Mouse (Mus musculus): ENCODE results near the gene Erc2. TPM values are rescaled to one million over a fixed set of nuclear protein-coding genes. Genes with fewer than 3 reads are reported as not detected.

The Erc2 gene
- polyA plus RNA-seq, 1 experiment from 2014 or later = 12.7 TPM

GRCm38 (mm10) chr14:28386815-28387607, 764.8 kb downstream of the Erc2 start:
- H3K4me1 ChIP-seq (replicated peaks; ENCODE audit: control insufficient read depth, insufficient read depth, low read length) = no peaks in the 10 kb centered on the region
- H3K4me3 ChIP-seq (ENCODE audit: low read depth, low read length) = no peak overlapping the region
- no peak overlapping the region for H3K27ac ChIP-seq (ENCODE audit: low read depth, low read length)
- ATAC-seq (replicated peaks; ENCODE audit: low FRiP score) (no peak), DNase-seq (ENCODE audit: low spot score) (no peak)
- H3K9ac ChIP-seq (ENCODE audit: low read length) = no peak overlapping the region
- WGBS = 89% methylated on average over 3 of the region's 3 CpGs
- H3K9me3 ChIP-seq (ENCODE audit: control insufficient read depth, low read length) = no peaks in the 10 kb centered on the region
- H3K4me2 ChIP-seq (ENCODE audit: low read depth, low read length, severe bottlenecking) = no peak overlapping the region
- H3K27me3 ChIP-seq (ENCODE audit: control insufficient read depth, insufficient read depth, low read length) = 0 out of 2 replicates have a peak, but pooled peaks cover 5% of the 10 kb centered on the region
- no peaks in the 10 kb centered on the region for H3K36me3 ChIP-seq (ENCODE audit: control insufficient read depth, insufficient read depth, low read length)

- DNase-seq (ENCODE audit: low spot score) = no peak
- 77% methylated on average over 2 of the region's 2 CpGs for WGBS
These were observed 776.7 kb downstream of the Erc2 start for GRCm38 (mm10) chr14:28398915-28399314.

GRCm38 (mm10) chr14:28399897-28400296, 777.7 kb downstream of the Erc2 start:
- no peak overlapping the region for H3K4me2 ChIP-seq (ENCODE audit: low read depth, low read length, severe bottlenecking)
- H3K4me1 ChIP-seq (replicated peaks; ENCODE audit: control insufficient read depth, insufficient read depth, low read length) = no peaks in the 10 kb centered on the region
- no peaks in the 10 kb centered on the region for H3K27me3 ChIP-seq (ENCODE audit: control insufficient read depth, insufficient read depth, low read length)
- no peak overlapping the region for H3K4me3 ChIP-seq (ENCODE audit: low read depth, low read length)
- no peak overlapping the region for H3K27ac ChIP-seq (ENCODE audit: low read depth, low read length)
- no peaks in the 10 kb centered on the region for H3K9me3 ChIP-seq (ENCODE audit: control insufficient read depth, low read length)
- ATAC-seq (replicated peaks; ENCODE audit: low FRiP score) (no peak), DNase-seq (ENCODE audit: low spot score) (no peak)
- H3K36me3 ChIP-seq (ENCODE audit: control insufficient read depth, insufficient read depth, low read length) = no peaks in the 10 kb centered on the region
- WGBS = 89% methylated on average over 9 of the region's 9 CpGs
- no peak overlapping the region for H3K9ac ChIP-seq (ENCODE audit: low read length)

More at GRCm38 (mm10) chr14:28398915-28399314, 776.7 kb downstream of the Erc2 start:
- Histone ChIP-seq H3K27me3 (ENCODE audit: control insufficient read depth, insufficient read depth, low read length) (no peaks in the 10 kb centered on the region), H3K27ac (ENCODE audit: low read depth, low read length) (no peak overlapping the region), H3K9ac (ENCODE audit: low read length) (no peak overlapping the region), H3K4me2 (ENCODE audit: low read depth, low read length, severe bottlenecking) (no peak overlapping the region), H3K9me3 (ENCODE audit: control insufficient read depth, low read length) (no peaks in the 10 kb centered on the region), H3K4me1 (replicated peaks; ENCODE audit: control insufficient read depth, insufficient read depth, low read length) (no peaks in the 10 kb centered on the region), H3K4me3 (ENCODE audit: low read depth, low read length) (no peak overlapping the region), H3K36me3 (ENCODE audit: control insufficient read depth, insufficient read depth, low read length) (no peaks in the 10 kb centered on the region)
- ATAC-seq (replicated peaks; ENCODE audit: low FRiP score) = no peak

GRCm38 (mm10) chr14:28405277-28405840, 783.1 kb downstream of the Erc2 start:
- Histone ChIP-seq H3K27ac (ENCODE audit: low read depth, low read length) (no peak overlapping the region), H3K9ac (ENCODE audit: low read length) (no peak overlapping the region), H3K27me3 (ENCODE audit: control insufficient read depth, insufficient read depth, low read length) (no peaks in the 10 kb centered on the region), H3K4me3 (ENCODE audit: low read depth, low read length) (no peak overlapping the region), H3K4me2 (ENCODE audit: low read depth, low read length, severe bottlenecking) (no peak overlapping the region), H3K36me3 (ENCODE audit: control insufficient read depth, insufficient read depth, low read length) (no peaks in the 10 kb centered on the region), H3K9me3 (ENCODE audit: control insufficient read depth, low read length) (no peaks in the 10 kb centered on the region), H3K4me1 (replicated peaks; ENCODE audit: control insufficient read depth, insufficient read depth, low read length) (no peaks in the 10 kb centered on the region)
- ATAC-seq (replicated peaks; ENCODE audit: low FRiP score) (no peak), DNase-seq (ENCODE audit: low spot score) (no peak)
- 85% methylated on average over 5 of the region's 5 CpGs for WGBS

DNA sequence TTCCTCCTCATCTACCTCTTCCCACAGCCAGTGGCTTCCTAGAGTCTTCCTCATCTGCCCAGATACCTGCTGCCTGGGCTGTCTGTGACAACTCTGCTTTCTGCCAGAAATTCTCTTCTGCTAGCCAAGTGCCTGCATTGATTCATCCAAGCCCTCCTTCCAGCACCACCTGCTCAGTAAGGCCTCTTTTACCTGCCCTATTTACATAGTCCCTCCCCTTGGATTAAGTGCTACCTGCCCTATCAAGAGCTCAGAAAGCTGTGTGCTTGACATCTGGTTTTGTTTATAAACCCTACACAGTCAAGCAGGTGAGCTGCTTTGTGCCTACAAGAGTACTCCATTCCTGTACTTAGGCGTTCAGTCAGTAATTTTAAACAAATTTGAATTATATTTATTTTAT, 787.2 kb downstream of the Erc2 start:
- 84% methylated on average over 1 of the region's 1 CpGs for WGBS
- DNase-seq (ENCODE audit: low spot score) = no peak
- peaks cover 3% of the 10 kb centered on the region; the same call in 1 of the 2 replicates for H3K4me1 ChIP-seq (replicated peaks; ENCODE audit: control insufficient read depth, insufficient read depth, low read length)
- no peaks in the 10 kb centered on the region for H3K27me3 ChIP-seq (ENCODE audit: control insufficient read depth, insufficient read depth, low read length)
- H3K4me3 ChIP-seq (ENCODE audit: low read depth, low read length) = no peak overlapping the region
- no peaks in the 10 kb centered on the region for H3K9me3 ChIP-seq (ENCODE audit: control insufficient read depth, low read length)
- no peak for ATAC-seq (replicated peaks; ENCODE audit: low FRiP score)
- H3K27ac ChIP-seq (ENCODE audit: low read depth, low read length) = no peak overlapping the region
- H3K36me3 ChIP-seq (ENCODE audit: control insufficient read depth, insufficient read depth, low read length) = no peaks in the 10 kb centered on the region
- no peak overlapping the region for H3K9ac ChIP-seq (ENCODE audit: low read length)
- H3K4me2 ChIP-seq (ENCODE audit: low read depth, low read length, severe bottlenecking) = no peak overlapping the region

GRCm38 (mm10) chr14:28409796-28410347, 787.6 kb downstream of the Erc2 start:
- no peak for ATAC-seq (replicated peaks; ENCODE audit: low FRiP score)
- H3K9ac ChIP-seq (ENCODE audit: low read length) = no peak overlapping the region
- no peaks in the 10 kb centered on the region for H3K9me3 ChIP-seq (ENCODE audit: control insufficient read depth, low read length)
- no peak overlapping the region for H3K4me3 ChIP-seq (ENCODE audit: low read depth, low read length)
- H3K36me3 ChIP-seq (ENCODE audit: control insufficient read depth, insufficient read depth, low read length) = no peaks in the 10 kb centered on the region
- H3K27ac ChIP-seq (ENCODE audit: low read depth, low read length) = no peak overlapping the region
- 93% methylated on average over 4 of the region's 4 CpGs for WGBS
- DNase-seq (ENCODE audit: low spot score) = no peak
- no peak overlapping the region for H3K4me2 ChIP-seq (ENCODE audit: low read depth, low read length, severe bottlenecking)
- H3K4me1 ChIP-seq (replicated peaks; ENCODE audit: control insufficient read depth, insufficient read depth, low read length) = peaks cover 3% of the 10 kb centered on the region; the same call in 1 of the 2 replicates
- no peaks in the 10 kb centered on the region for H3K27me3 ChIP-seq (ENCODE audit: control insufficient read depth, insufficient read depth, low read length)

DNA sequence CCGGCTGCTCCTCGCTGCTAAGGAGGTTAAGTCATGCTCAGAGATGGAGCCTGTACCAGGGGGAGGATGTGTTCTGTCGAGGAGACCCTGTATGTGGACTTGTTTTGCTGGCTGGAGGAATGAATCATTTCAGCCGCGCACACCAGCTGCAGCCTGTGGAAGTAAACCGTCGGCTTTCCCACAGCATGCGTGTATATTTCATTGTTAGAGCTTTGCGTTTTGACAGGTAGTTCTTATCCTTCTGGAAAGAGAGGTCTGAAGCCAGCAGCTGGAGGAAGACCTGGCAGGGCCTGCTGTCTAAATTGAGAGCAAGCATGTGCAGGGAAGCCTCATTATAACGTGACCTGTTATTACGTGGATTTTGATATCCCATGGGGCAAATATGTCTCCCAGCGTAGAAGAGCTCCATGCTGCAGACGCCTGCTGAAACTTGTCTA, 788.6 kb downstream of the Erc2 start:
- Histone ChIP-seq H3K4me3 (ENCODE audit: low read depth, low read length) (no peak overlapping the region), H3K27me3 (ENCODE audit: control insufficient read depth, insufficient read depth, low read length) (no peaks in the 10 kb centered on the region), H3K9ac (ENCODE audit: low read length) (no peak overlapping the region), H3K36me3 (ENCODE audit: control insufficient read depth, insufficient read depth, low read length) (no peaks in the 10 kb centered on the region), H3K9me3 (ENCODE audit: control insufficient read depth, low read length) (no peaks in the 10 kb centered on the region), H3K4me1 (replicated peaks; ENCODE audit: control insufficient read depth, insufficient read depth, low read length) (peaks cover 3% of the 10 kb centered on the region; the same call in 1 of the 2 replicates), H3K4me2 (ENCODE audit: low read depth, low read length, severe bottlenecking) (no peak overlapping the region), H3K27ac (ENCODE audit: low read depth, low read length) (no peak overlapping the region)
- ATAC-seq (replicated peaks; ENCODE audit: low FRiP score) = no peak
- DNase-seq (ENCODE audit: low spot score) = no peak
- 81% methylated on average over 13 of the region's 13 CpGs for WGBS

GRCm38 (mm10) chr14:28412252-28412995, 790.2 kb downstream of the Erc2 start:
- no peaks in the 10 kb centered on the region; the same call in 1 of the 2 replicates for H3K27me3 ChIP-seq (ENCODE audit: control insufficient read depth, insufficient read depth, low read length)
- H3K9ac ChIP-seq (ENCODE audit: low read length) = no peak overlapping the region
- H3K4me2 ChIP-seq (ENCODE audit: low read depth, low read length, severe bottlenecking) = no peak overlapping the region
- no peak overlapping the region for H3K4me3 ChIP-seq (ENCODE audit: low read depth, low read length)
- WGBS = 67% methylated on average over 8 of the region's 8 CpGs
- DNase-seq (ENCODE audit: low spot score) = no peak
- no peaks in the 10 kb centered on the region for H3K9me3 ChIP-seq (ENCODE audit: control insufficient read depth, low read length)
- peaks cover 3% of the 10 kb centered on the region; the same call in 1 of the 2 replicates for H3K4me1 ChIP-seq (replicated peaks; ENCODE audit: control insufficient read depth, insufficient read depth, low read length)
- no peaks in the 10 kb centered on the region for H3K36me3 ChIP-seq (ENCODE audit: control insufficient read depth, insufficient read depth, low read length)
- ATAC-seq (replicated peaks; ENCODE audit: low FRiP score) = no peak
- H3K27ac ChIP-seq (ENCODE audit: low read depth, low read length) = no peak overlapping the region
